Mouse (Mus musculus) T-helper 1 cell (primary cell): Measurements from ENCODE around the gene Ankfn1.

Experiments used
- in situ Hi-C: fragments of 300-600 bp; cut with MboI, MseI; formaldehyde crosslinking; loops from one replicate; pipeline ENCODE4 v1.15.1; 2025; ENCODE audit warnings: high pct_unique_total_duplicates

The Ankfn1 gene

GRCm38 (mm10) chr11:89777431-89777830 is at the start of gene Ankfn1:
TSS of gene Ankfn1 (minus strand) at chr11:89777653.
- in situ Hi-C loops, result no loop called here

GRCm38 (mm10) chr11:89823661-89824446 is 46.4 kb upstream of the Ankfn1 start:
- in situ Hi-C loops, result no loop called here

DNA sequence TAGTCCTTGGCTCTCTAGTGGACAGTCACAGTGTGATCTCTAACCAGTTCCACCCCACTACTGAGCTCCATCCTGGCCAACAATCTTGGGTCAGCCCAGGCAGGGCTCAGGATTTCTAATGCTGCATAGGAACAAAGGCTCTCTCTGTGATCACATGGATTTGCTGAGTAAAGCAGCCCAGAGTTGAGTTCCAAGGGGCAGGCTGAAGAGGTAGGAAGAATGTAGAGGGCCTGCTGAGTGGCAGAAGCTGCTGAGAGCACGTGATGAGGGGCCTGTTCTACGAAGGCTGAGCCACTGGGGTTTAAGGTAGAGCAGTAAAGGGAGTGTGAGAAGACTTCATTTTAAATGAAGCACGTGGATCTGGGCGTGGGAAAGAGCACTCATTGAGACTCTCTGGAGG is 41.1 kb upstream of the Ankfn1 start:
- in situ Hi-C loops, result no loop called here

- in situ Hi-C loops, result no loop called here
Measured at GRCm38 (mm10) chr11:89811403-89811802, 34.0 kb upstream of the Ankfn1 start.

- in situ Hi-C loops, result no loop called here
Measured at GRCm38 (mm10) chr11:89807998-89808397, 30.5 kb upstream of the Ankfn1 start.

- in situ Hi-C loops, result no loop called here
Measured at GRCm38 (mm10) chr11:89804822-89805221, 27.4 kb upstream of the Ankfn1 start.

GRCm38 (mm10) chr11:89803974-89804373 is 26.5 kb upstream of the Ankfn1 start:
- in situ Hi-C loops, result no loop called here

DNA sequence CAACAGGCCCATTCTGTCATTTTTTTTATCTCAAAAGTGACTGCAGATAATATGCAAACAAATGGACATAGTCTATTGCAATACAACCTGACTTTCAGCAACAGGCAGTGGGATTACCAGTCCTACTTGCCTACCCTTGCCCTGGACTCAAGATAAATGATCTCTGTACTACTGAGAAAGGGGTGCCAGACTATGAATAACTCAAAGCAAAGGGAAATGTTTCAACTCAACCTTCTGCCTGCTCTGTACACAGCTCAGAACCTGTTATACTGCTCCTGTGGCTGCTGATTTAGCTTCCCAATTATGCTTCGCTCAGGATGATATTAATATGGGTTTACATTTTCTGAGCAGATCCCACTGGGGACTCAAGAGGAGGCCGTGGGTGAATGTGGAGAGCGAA is 15.3 kb upstream of the Ankfn1 start:
- in situ Hi-C loops, result no loop called here

GRCm38 (mm10) chr11:89776070-89776469 is 1.4 kb downstream of the Ankfn1 start:
- in situ Hi-C loops, result no loop called here

DNA sequence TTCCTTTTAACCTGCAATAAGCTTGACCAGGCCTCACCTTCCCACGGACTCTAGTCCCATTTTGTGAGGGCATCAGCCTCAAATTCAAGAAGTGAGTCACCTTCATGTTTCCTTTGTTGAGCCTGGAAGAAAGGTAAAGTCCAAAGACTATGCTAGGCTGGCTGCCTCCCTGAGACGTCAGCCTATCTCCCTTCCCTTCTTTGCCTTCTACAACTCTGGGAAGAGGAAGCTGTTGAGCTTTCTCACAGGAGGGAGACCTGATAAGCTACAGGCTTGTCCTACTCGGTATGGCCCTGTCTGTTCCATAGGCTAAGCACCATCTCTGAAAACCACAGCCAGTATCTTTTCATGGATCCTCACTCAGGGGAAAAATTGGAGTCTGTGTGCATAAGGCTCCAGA is 2.5 kb downstream of the Ankfn1 start:
- in situ Hi-C loops, result no loop called here

DNA sequence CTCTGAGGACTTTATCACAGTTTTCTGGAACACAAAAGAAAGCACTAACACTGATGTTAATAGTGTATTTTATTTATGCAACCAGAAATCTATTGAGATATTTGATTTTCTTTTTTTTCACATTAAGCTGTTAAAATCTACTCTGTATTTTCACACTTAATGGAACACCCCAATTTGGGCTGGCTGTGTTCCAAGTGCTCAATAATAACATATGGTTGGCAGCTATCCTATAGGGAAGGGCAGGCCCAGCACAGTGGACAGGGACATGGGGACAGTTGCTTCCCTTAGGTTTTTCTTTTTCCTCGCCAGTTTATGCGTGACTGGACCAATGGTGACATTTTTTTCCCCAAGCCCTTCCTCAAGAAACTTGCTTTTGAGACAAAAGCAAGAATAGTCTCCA is 4.5 kb downstream of the Ankfn1 start:
- in situ Hi-C loops, result no loop called here

GRCm38 (mm10) chr11:89765770-89766148 is 11.7 kb downstream of the Ankfn1 start:
- in situ Hi-C loops, result no loop called here

DNA sequence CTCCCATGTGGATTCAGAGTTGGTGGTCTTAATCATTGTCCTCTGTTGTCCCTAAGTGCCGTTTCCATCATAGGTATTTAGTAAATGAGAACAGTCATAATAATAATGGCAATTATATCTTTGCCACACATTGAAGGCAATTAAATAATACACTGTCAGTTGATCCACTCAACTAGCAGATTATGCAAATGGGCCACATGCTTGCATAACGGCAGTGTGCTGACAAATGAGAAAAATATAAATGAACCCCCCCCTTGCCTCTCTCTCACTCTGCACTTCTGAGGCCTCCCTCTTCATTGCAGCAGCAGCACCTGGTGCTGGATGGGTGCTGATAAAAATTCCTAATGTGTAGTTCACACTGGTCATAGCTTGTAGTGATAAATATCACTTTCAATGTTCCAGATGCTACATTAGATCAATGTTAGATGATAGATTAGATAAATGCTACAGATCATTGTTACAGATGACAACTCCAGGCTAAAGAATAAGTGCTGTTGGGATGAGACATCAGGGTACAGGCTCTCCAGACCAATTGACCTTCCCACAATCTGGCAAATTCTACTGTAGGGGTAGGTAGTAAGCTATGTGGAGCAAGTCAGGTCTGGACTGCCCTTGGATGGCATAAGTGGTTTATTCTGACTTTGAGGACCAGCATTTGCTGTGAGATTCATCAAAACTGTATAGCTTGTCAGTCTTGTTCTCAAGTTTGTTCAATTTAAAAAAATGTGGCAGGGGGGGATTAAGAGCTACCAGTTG is 12.3 kb downstream of the Ankfn1 start:
- in situ Hi-C loops, result no loop called here

GRCm38 (mm10) chr11:89733973-89734693 is 43.3 kb downstream of the Ankfn1 start:
- in situ Hi-C loops, result no loop called here

DNA sequence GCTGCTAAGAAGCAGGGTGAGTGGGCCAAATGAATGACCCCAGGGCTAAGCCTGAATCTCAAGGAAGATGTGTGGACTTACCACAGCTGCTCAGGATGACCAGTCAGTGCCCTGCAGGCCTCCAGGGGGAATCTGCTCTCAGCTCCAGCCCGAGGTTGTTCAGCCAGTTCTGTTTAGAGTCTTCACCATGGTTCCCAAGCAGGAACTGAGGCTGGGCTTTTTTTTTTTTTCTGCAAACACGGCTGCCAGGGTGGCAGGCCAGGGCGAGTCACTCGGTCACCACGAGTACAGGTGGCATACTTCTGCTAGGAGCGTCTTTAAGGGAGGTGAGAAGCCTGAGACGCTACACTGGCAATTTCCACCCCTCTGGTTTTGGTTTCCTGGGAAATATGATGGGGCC is 43.9 kb downstream of the Ankfn1 start:
- in situ Hi-C loops, result no loop called here

DNA sequence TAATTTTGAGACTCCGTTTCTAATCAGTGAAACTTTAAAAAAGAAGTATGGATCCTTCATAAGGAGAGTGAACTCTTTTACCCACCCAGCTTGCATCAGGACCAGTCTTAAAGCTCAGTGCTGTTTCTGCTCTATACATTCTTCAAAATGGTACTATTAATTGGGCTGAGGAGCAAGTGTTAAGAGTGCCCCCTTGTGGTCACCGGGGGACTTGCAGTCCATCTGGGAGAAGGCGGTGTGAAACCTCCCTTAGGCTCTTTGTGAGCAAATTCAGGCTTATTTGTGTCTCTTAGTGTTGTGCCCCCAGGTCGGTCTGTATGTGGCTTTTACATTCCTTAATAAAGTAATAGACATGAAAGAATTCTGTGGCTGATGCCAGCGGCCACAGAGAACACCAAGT is 56.6 kb downstream of the Ankfn1 start:
- in situ Hi-C loops, result no loop called here

- in situ Hi-C loops, result no loop called here
Measured at GRCm38 (mm10) chr11:89718491-89718982, 58.9 kb downstream of the Ankfn1 start.

GRCm38 (mm10) chr11:89716351-89716750 is 61.1 kb downstream of the Ankfn1 start:
- in situ Hi-C loops, result no loop called here

DNA sequence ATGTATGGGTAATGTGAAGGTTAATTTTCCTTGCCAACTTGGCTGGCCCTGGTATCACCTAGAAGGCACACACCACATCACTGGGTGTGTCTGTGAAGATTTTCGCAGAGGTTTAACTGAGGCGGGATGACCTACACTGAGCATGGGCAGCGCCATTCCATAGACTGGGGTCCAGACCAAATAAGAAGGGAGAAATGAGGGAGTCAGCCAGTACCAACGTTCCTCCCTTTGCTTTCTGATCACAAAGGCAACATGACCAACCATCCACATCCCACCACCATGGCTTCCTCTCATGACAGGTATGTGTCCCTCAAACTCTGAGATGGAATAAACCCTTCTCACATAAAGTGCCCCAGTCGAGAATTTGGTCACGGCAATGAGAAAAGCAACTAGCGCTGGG is 68.9 kb downstream of the Ankfn1 start:
- in situ Hi-C loops, result no loop called here

DNA sequence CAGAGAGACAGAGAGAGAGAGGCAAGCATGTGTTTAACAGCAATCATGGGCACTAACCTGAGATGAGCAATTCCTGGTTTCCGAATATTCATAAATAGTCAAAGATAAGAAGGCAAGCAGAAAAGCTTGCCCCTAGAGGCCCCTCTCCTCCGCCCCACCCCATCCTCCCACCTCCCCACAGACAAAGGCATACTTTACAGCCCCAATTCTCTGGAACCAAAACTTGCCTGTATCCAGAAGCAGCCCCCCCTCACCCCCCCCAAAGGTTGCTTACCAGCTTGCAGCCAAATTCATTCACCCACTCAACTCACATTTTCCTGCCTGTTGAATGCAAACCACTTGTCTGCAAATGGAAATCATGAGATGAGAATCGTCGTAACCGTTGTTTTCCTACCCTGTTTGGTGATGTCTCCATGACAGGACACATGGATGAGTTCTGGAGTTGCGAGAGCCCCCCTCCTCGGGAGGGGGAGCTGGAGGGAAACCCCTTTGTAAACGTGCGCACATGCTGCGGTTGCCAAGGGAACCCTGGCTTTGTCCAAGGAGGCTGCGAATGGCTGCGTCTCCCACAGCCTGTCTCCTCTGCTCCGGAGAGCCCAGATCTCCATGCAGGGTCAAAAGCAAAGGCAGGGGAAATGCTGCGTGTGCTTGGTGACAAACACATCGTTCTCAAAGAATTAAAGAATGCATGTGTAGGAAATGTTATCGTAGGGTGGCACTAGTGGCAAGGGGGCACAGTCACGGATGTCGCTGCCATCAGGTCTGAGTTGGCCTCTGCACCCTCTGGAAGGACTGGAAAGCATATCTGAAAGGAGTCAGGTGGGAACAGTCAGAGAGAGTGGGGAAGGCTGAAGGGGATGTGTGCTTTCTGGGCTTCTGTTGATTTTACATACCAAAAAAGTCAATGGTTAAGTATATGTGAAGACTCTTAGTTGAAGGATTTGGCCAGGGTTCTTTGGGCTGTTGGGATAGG is 80.7 kb downstream of the Ankfn1 start:
- in situ Hi-C loops, result no loop called here

DNA sequence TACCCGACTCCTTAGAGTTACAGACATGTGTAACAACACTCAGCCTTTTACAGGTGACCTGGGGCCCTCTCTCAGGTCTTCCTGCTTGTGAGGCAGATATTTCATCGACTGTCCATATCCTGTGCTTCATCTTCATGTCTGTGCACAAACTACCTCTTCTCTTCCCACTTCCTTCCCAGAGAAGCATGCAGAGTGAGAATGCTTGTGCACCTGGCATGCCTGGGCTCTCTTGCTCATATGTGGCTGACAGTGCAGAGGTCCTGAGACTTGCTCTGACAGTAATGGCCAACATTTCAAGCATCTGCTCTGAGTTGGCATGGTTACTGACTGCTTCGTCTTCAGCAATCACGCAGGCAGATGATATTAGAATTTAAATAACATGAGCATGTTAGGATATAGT is 83.8 kb downstream of the Ankfn1 start:
- in situ Hi-C loops, result no loop called here
